Mouse (Mus musculus): ENCODE measurements at regions not wholly inside any gene's neighbourhood (a gene's known extent, or its start where the extent isn't known, plus 50 kb on each side); places are given as distances from the start of the nearest gene placed in this dataset.

DNA sequence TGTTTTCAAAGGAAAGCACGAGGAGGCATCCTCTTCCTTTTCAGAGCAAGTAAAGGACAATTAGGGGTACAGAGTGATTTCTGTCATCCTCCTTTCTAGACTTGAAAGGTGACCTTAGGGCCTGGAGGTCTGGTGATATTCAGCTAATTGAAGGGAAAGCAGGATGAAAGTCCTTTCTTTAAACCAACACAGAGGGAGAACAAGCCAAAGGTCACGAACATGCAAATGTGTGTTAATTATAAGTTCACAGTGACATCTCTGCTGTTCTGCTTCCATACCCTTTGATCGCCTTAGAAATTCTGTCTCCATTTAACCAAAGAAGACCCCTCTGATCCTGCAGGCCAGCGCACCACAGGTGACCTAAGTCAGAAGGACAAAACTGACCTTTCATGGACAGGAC lies 2126.3 kb upstream of the Lrrc6 start:
- no peak for DNase-seq

- DNase-seq, result no peak
Observed at GRCm38 (mm10) chr15:68624831-68625230, 2124.1 kb upstream of the Lrrc6 start.

- no peak for DNase-seq
Observed at GRCm38 (mm10) chr15:68620417-68621214, 2119.9 kb upstream of the Lrrc6 start.

GRCm38 (mm10) chr15:68606110-68606791 lies 2105.5 kb upstream of the Lrrc6 start:
- peak in 1 of 2 experiments; percentile 1 for DNase-seq

GRCm38 (mm10) chr15:68605478-68605877 lies 2104.8 kb upstream of the Lrrc6 start:
- DNase-seq, result no peak

- DNase-seq, result no peak
Observed at GRCm38 (mm10) chr15:68582177-68582576, 2081.5 kb upstream of the Lrrc6 start.

DNA sequence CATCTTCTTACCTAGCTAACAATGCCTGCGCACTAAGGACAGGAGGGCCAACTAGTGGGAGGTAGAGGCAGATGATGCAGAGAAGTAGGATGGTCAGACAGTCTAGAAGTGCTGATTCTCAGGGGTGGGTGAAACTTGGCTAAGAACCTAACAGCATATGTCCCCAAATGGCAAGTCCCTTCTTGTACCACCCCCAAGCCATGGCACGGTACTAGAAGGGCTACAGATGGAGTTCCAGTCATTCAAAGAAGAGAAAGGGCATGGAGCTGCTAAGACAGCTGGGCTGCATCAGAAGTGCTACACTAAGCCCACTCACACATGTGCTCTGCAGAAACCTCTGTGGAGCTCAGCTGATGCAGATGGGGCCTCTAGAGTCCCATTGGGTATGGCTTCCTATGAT lies 2078.8 kb upstream of the Lrrc6 start:
- DNase-seq, result no peak

- DNase-seq, result no peak
Observed at GRCm38 (mm10) chr15:68560654-68561053, 2059.9 kb upstream of the Lrrc6 start.

DNA sequence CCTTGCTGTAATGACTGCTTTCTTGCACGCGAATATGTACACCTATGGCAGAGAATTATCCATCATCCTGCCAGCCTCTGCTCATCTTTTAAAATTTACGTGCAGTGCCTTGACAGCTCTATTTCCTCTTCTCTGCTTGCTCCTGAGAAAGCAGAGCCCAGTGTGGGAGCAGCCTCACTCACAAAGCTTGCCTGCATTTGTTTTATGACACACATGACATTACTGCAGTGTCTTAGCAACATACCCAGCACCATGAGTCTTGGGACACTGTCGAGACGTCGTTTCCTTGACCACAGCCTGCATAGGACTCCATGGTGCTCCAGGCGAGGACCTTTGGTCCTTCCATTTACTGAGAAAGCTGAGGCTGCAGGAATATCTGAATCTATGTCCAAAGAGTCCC lies 2055.4 kb upstream of the Lrrc6 start:
- no peak for DNase-seq

DNA sequence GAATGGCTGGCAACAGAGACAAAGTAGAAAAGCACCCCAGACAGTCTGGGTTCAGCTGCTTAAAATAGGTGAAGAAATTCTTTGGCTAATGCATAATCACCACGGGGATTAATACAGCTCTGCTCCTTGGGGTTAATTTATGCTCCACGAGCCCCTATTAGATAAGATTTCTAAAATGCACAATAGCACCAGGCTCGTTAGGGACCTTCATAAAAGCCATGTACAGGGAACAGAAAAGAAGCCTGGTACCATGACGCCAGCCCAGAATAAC lies 2035.3 kb upstream of the Lrrc6 start:
- DNase-seq, result no peak

DNA sequence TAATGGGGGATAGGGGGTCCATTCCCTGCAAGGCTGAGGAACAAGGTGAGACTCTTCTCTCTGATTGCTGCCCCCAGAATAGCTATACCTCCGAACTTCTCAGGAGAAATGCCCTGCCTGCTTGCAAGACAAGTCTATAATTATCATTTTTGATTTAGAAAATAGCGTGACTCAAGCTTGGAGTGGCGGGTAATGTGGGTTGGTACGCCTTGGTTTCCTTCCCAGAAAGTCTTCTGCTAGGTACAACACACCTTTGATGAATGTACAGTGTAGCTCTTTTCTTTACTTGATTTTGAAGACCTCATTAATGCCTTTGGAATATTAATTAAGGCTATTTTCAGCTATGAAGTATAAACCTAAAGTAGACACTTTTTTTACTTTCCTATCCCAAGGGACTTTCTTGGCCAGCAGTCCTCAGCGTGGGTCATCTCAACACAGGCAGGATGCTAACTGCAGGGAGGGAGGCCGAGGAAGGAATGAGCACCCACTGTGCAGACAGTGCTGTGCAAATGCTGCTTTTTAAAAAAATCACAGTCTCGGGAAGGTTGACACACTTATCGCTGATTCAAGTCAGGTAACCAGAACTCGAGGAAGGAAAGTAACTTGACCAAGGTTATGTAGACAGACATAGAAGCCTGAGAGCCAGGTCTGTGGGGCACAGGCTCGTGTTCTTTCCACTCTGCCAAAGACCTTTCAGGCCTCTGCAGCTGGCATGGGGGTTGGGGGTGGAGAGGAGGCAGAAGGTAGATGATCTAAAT lies 2034.8 kb upstream of the Lrrc6 start:
- no peak for DNase-seq

- no peak for DNase-seq
Observed at GRCm38 (mm10) chr15:68520759-68521158, 2020.0 kb upstream of the Lrrc6 start.

- no peak for DNase-seq
Observed at GRCm38 (mm10) chr15:68512431-68512830, 2011.7 kb upstream of the Lrrc6 start.

DNA sequence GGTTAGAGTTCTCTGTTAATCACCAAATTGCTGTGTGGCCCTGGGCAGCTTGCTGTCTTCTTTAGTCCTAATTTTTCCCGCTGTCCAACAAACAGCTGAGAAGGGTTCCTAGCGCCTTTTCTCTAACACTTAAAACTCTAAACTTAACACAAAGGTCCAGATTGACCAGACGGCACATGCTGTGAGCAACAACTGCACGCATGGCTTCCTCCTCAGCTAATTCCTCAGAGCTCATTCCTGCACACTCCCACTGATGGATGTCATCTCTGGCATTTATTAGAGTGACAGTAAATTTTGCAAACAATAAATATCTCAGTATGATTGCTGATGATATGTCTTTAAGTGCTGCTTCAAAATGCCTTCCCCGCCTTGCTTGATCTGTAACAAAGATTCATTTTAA lies 2007.5 kb upstream of the Lrrc6 start:
- DNase-seq, result no peak

DNA sequence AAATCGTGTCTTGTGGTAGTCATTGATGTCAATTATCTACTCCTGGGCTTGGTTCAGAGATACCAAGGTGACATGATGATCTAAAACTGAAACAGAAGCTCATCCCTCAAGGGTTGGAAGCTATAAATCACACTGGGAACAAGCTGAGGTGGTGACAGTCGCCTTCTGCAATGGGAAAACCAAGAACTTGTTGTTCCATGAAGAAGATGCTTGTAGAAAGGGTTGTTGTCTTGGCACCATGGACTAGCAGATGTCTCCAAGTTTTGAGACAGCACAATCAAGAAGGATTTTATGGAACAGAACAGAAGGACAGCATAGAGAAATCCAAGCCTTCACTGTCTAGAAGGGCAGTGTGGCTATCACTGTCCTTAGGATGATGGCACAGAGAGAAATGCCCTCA lies 2005.4 kb upstream of the Lrrc6 start:
- DNase-seq, result no peak

DNA sequence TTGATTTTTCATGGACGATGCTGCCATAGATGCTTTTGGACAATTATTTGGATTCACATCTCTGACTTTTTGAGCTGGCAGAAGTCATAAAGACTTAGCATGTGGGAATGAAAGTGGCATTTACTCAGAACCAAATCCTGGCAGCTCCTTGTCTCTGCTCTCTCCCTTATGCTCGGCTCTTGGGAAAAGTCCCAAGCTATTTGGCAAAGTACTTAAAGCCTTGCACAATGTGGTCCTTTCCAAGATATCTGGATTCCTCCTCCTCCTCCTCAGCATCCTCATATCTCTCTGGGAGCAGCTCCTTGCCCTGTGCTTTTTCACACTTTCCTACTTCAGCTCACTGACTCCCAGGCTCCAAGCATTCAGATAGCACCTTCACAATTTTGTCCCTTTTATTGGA lies 1995.7 kb upstream of the Lrrc6 start:
- DNase-seq, result no peak

- no peak for DNase-seq
Observed at GRCm38 (mm10) chr15:68484789-68485188, 1984.1 kb upstream of the Lrrc6 start.

- DNase-seq, result no peak
Observed at GRCm38 (mm10) chr15:68477745-68478144, 1977.0 kb upstream of the Lrrc6 start.

DNA sequence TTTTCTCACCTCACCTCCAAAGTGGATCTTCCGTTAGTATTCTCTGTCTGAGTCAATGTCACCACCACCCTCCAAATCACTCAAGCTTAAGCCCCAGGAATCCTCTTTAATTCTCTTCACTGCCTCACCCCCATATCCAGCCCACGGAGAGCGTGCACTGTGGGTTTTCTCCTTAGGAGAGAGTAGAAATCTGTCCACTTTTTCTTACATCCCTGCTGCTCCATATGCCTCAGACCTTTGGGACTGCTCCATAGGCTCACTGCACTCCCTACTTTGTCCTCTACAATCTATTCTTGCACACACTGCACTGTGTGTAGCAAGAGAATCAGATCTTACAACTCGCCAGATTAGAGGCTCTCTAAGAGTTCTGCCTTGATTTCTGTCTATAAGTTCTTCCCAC lies 1971.2 kb upstream of the Lrrc6 start:
- no peak for DNase-seq

- DNase-seq, result no peak
Observed at GRCm38 (mm10) chr15:68462851-68463250, 1962.1 kb upstream of the Lrrc6 start.

- DNase-seq, result no peak
Observed at GRCm38 (mm10) chr15:68457239-68457638, 1956.5 kb upstream of the Lrrc6 start.

DNA sequence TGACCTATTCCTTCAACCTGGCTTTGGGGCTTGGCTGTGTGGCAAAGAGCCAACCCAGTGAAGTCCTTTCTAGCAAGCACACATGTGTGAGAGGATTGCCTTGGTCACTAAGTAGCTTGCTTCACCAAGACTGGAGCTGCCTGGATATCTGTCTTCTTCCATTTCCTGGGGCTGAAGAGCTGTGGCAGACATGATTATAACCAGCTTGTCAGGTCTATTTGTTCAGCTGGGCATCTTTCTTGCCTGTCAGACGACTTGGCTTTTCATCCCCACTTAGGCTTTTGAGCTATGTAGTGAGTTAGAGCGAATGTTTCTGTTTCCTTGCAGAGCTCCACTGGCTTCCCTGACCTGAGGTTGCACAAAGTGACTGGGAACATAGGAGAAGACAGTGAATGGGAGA lies 1951.3 kb upstream of the Lrrc6 start:
- no peak for DNase-seq

- no peak for DNase-seq
Observed at GRCm38 (mm10) chr15:68445341-68445740, 1944.6 kb upstream of the Lrrc6 start.

DNA sequence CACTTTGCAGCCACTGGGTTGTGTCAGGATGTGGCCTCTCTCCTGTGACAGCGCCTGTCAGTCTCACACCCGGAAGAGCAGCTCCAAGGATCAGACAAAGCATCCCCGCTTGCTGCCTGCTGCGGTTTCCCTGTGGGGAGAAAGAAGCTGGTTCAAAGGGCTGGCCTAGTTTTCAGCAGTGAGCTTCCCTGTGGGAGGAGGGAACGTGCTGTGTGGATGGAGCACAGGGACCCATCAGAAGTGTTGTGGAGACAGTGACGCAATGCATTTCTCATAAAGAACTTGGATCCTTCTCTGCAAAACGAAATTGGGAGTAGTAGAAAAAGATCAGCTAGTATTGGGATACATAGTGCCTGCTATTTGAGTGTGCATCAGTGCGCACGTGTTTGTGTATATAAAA lies 1939.9 kb upstream of the Lrrc6 start:
- no peak for DNase-seq

Data from spleen, adult 18-20 months (tissue).